Mouse (Mus musculus): ENCODE results near the gene Nnmt. TPM values are rescaled to one million over a fixed set of nuclear protein-coding genes. Genes with fewer than 3 reads are reported as not detected.

Gene Nnmt
- 1.9 and 2.3 TPM in 2 replicates for polyA plus RNA-seq (2016; fragmentation: Nextera tagmentation; extraction: Ambion mirVana)

GRCm38 (mm10) chr9:48604939-48605598 is at the start of gene Nnmt:
Gene Nnmt (minus strand): TSS chr9:48605153.
- Histone ChIP-seq H3K4me3 (no peak within 1 kb of the TSS), H3K27ac (replicated peaks) (no peak within 1 kb of the TSS), H3K9ac (replicated peaks) (no peak within 1 kb of the TSS), H3K27me3 (no peaks in the 10 kb centered on the region), H3K36me3 (no peaks in the 10 kb centered on the region), H3K4me1 (peaks cover 6% of the 10 kb centered on the region; the same call in 1 of the 2 replicates), H3K9me3 (no peaks in the 10 kb centered on the region), H3K4me2 (replicated peaks) (no peak within 1 kb of the TSS)
- WGBS = 48% methylated on average over 8 of the region's 8 CpGs
- no peak for ATAC-seq (ENCODE audit: low FRiP score, low read depth)

GRCm38 (mm10) chr9:48654730-48655129 is 49.8 kb upstream of the Nnmt start:
- no peak for ATAC-seq (ENCODE audit: low FRiP score, low read depth)
- H3K27me3 ChIP-seq = no peaks in the 10 kb centered on the region
- H3K27ac ChIP-seq (replicated peaks) = no peak overlapping the region
- H3K4me1 ChIP-seq = peaks cover 43% of the 10 kb centered on the region
- no peak overlapping the region for H3K9ac ChIP-seq (replicated peaks)
- no peak overlapping the region for H3K4me2 ChIP-seq (replicated peaks)
- no peak overlapping the region for H3K4me3 ChIP-seq
- H3K9me3 ChIP-seq = peaks cover 5% of the 10 kb centered on the region
- peaks cover 6% of the 10 kb centered on the region for H3K36me3 ChIP-seq
- WGBS = 16% methylated on average over 8 of the region's 8 CpGs

- Histone ChIP-seq H3K36me3 (no peaks in the 10 kb centered on the region), H3K9ac (replicated peaks) (no peak overlapping the region), H3K4me1 (peaks cover 55% of the 10 kb centered on the region), H3K27ac (replicated peaks) (no peak overlapping the region), H3K27me3 (no peaks in the 10 kb centered on the region), H3K4me3 (no peak overlapping the region), H3K9me3 (no peaks in the 10 kb centered on the region), H3K4me2 (replicated peaks) (no peak overlapping the region)
- WGBS = 39% methylated on average over 7 of the region's 7 CpGs
- no peak for ATAC-seq (ENCODE audit: low FRiP score, low read depth)
Measured at GRCm38 (mm10) chr9:48653399-48654070, 48.6 kb upstream of the Nnmt start.

GRCm38 (mm10) chr9:48652026-48652425 is 47.1 kb upstream of the Nnmt start:
- ATAC-seq (ENCODE audit: low FRiP score, low read depth) = no peak
- Histone ChIP-seq H3K4me2 (replicated peaks) (no peak overlapping the region), H3K4me1 (peaks cover 70% of the 10 kb centered on the region), H3K27me3 (0 out of 2 replicates have a peak, but pooled peaks cover 2% of the 10 kb centered on the region), H3K27ac (replicated peaks) (no peak overlapping the region), H3K4me3 (no peak overlapping the region), H3K36me3 (no peaks in the 10 kb centered on the region), H3K9me3 (no peaks in the 10 kb centered on the region), H3K9ac (replicated peaks) (no peak overlapping the region)
- WGBS = 29% methylated on average over 4 of the region's 4 CpGs

- Histone ChIP-seq H3K4me1 (peaks cover 70% of the 10 kb centered on the region), H3K9me3 (no peaks in the 10 kb centered on the region), H3K9ac (replicated peaks) (no peak overlapping the region), H3K4me3 (no peak overlapping the region), H3K27ac (replicated peaks) (no peak overlapping the region), H3K4me2 (replicated peaks) (no peak overlapping the region), H3K27me3 (0 out of 2 replicates have a peak, but pooled peaks cover 5% of the 10 kb centered on the region), H3K36me3 (no peaks in the 10 kb centered on the region)
- no peak for ATAC-seq (ENCODE audit: low FRiP score, low read depth)
- 72% methylated on average over 2 of the region's 2 CpGs for WGBS
Measured at GRCm38 (mm10) chr9:48650846-48651245, 45.9 kb upstream of the Nnmt start.

- H3K27ac ChIP-seq (replicated peaks) = peak overlapping the region; percentile 86
Measured at GRCm38 (mm10) chr9:48649851-48650685, 45.1 kb upstream of the Nnmt start.

GRCm38 (mm10) chr9:48649098-48649766 is 44.3 kb upstream of the Nnmt start:
- Histone ChIP-seq H3K4me2 (replicated peaks) (peak overlapping the region; percentile 48), H3K9me3 (peaks cover 3% of the 10 kb centered on the region; the same call in 1 of the 2 replicates), H3K4me1 (peaks cover 58% of the 10 kb centered on the region), H3K4me3 (peak overlapping the region; percentile 21), H3K36me3 (no peaks in the 10 kb centered on the region), H3K27me3 (0 out of 2 replicates have a peak, but pooled peaks cover 5% of the 10 kb centered on the region), H3K9ac (replicated peaks) (peak overlapping the region; percentile 16; the same call in 1 of the 2 replicates), H3K27ac (replicated peaks) (peak overlapping the region; percentile 86)
- peak; percentile 83 for ATAC-seq (ENCODE audit: low FRiP score, low read depth)
- WGBS = under 1% methylated on average over 18 of the region's 22 CpGs

More at GRCm38 (mm10) chr9:48649851-48650685, 45.1 kb upstream of the Nnmt start:
- peaks cover 65% of the 10 kb centered on the region for H3K4me1 ChIP-seq
- no peaks in the 10 kb centered on the region for H3K9me3 ChIP-seq
- peak overlapping the region; percentile 48 for H3K4me2 ChIP-seq (replicated peaks)
- H3K9ac ChIP-seq (replicated peaks) = 0 out of 2 replicates have a peak overlapping the region, but pooled peaks have one; percentile 20
- H3K27me3 ChIP-seq = 0 out of 2 replicates have a peak, but pooled peaks cover 5% of the 10 kb centered on the region
- H3K4me3 ChIP-seq = no peak overlapping the region
- WGBS = 26% methylated on average over 16 of the region's 17 CpGs
- ATAC-seq (ENCODE audit: low FRiP score, low read depth) = no peak
- no peaks in the 10 kb centered on the region for H3K36me3 ChIP-seq

- no peak overlapping the region for H3K9ac ChIP-seq (replicated peaks)
- no peak; the same call in 1 of the 2 replicates for ATAC-seq (ENCODE audit: low FRiP score, low read depth)
- H3K4me3 ChIP-seq = 0 out of 2 replicates have a peak overlapping the region, but pooled peaks have one; percentile 21
- 0 out of 2 replicates have a peak, but pooled peaks cover 5% of the 10 kb centered on the region for H3K27me3 ChIP-seq
- 24% methylated on average over 12 of the region's 12 CpGs for WGBS
- peaks cover 5% of the 10 kb centered on the region; the same call in 1 of the 2 replicates for H3K9me3 ChIP-seq
- H3K4me1 ChIP-seq = peaks cover 51% of the 10 kb centered on the region
- H3K36me3 ChIP-seq = no peaks in the 10 kb centered on the region
- peak overlapping the region; percentile 86 for H3K27ac ChIP-seq (replicated peaks)
- peak overlapping the region; percentile 48; the same call in 1 of the 2 replicates for H3K4me2 ChIP-seq (replicated peaks)
Measured at GRCm38 (mm10) chr9:48648285-48649097, 43.5 kb upstream of the Nnmt start.

- H3K4me1 ChIP-seq = peaks cover 50% of the 10 kb centered on the region
Measured at GRCm38 (mm10) chr9:48647648-48648284, 42.8 kb upstream of the Nnmt start.

More at GRCm38 (mm10) chr9:48647648-48648284, 42.8 kb upstream of the Nnmt start:
- Histone ChIP-seq H3K9me3 (peaks cover 5% of the 10 kb centered on the region; the same call in 1 of the 2 replicates), H3K27me3 (0 out of 2 replicates have a peak, but pooled peaks cover 5% of the 10 kb centered on the region), H3K9ac (replicated peaks) (no peak overlapping the region), H3K27ac (replicated peaks) (peak overlapping the region; percentile 86), H3K36me3 (no peaks in the 10 kb centered on the region), H3K4me3 (no peak overlapping the region), H3K4me2 (replicated peaks) (0 out of 2 replicates have a peak overlapping the region, but pooled peaks have one; percentile 2)
- 17% methylated on average over 10 of the region's 10 CpGs for WGBS
- no peak for ATAC-seq (ENCODE audit: low FRiP score, low read depth)

All from midbrain, embryonic 12.5 days (tissue).